Mouse (Mus musculus): ENCODE results near the gene Spo11.

DNA sequence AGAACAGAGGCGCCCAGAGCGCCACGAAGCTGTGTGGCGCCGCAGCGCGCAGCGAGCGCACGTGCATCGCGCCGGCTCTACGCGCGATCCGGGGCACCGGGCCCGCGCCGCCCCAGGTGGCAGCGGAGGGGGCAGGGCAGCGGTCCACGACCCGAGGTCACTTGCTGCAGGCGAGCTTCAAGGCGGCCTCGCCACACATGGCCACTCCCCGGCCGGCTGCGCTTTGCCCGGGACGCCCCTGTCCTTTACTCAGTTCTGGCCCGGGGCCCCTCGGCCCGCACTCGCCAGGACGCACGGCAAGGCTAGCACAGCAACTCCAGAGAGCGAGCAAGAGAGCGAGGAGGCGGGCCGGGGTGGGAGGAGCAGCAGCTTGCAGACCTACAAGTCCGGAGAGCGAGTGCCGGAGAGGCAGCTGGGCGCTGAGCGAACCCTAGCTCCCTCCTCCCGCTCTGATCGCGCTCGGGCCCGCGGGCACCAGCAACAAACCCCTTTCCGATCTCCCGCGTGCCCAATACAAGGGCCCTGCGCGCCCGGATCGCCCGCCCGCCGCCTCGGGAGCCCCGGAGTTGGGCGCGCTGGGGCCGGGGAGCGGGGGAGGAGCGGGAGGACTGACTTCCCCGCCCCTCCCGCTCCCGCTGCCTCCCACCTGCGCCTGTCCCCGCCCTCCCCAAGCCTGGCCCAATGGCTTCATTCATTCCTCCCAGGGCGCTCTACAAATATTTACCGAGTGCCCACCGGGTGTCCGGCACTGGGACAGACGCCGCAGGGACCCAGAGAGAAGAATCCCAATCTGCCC lies 37.3 kb upstream of the Spo11 start, which contains the start of gene Bmp7:
- TF ChIP-seq CTCF (IDR thresholded peaks at IDR 0.05; ENCODE audit: insufficient read depth, low read length), result no peak
- TF ChIP-seq POLR2A (IDR thresholded peaks at IDR 0.05; ENCODE audit: borderline replicate concordance, extremely low read depth, low read depth, low read length), result no peak

Data from lung, adult 2 months (tissue).